Mouse (Mus musculus) inflammation-experienced regulatory T-cells (primary cell): ENCODE results near the gene Inpp5k. TPM values are rescaled to one million over a fixed set of nuclear protein-coding genes. Genes with fewer than 3 reads are reported as not detected.

ENCODE experiments used
- polyA plus RNA-seq, 2 experiments: library from polyadenylated mRNA; unstranded; fragments of 100-300 nt; shearing (Covaris generic); gene quantifications; one replicate each; pipeline ENCODE4 v1.2.1; 2017

Inpp5k gene
- polyA plus RNA-seq: 100 to 1,000 TPM; 117 to 127 TPM

GRCm38 (mm10) chr11:75630645-75631229 is at the start of gene Inpp5k:
Gene Inpp5k (plus strand): TSS chr11:75630988.

DNA sequence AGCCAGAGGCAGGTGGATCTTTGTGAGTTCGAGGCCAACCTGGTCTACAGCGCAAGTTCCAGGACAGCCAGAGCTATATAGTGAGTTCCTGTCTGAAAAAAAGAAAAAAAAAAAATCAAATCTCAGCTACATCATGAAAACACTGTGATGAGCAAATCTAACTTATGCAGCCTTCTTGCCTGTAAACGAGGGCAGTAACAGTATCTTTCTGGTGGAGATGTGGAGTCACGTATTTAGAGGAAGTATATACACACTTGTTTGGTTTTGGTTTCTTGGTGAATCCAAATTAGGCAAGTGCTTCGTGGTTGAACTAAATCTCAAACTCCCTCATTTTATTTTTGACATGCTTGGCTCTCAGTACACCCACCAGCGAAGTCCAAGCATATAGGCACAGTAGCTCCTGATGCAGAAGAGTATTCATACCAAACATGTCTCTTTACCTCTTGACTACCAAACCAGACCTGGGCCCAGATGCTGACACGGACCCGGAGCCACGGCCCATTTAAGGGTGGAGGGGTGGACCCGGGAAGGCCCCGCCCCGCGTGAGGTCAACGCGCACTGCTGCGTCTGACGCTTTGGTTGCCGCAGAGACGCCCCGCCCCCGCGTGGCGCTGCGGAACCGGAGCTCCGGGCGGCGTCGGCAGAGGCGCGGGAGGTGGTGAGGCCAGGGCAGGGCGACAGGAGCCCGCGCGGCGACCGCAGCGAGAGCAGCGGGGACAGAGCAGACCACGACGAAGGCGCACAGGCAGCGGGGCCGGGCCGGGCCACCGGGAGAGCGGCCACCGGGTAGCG is 43.1 kb upstream of the Inpp5k start, which contains the start of gene Pitpna:
TSS of gene Pitpna (plus strand) at position 605 of the 792 bp plus-strand sequence.

DNA sequence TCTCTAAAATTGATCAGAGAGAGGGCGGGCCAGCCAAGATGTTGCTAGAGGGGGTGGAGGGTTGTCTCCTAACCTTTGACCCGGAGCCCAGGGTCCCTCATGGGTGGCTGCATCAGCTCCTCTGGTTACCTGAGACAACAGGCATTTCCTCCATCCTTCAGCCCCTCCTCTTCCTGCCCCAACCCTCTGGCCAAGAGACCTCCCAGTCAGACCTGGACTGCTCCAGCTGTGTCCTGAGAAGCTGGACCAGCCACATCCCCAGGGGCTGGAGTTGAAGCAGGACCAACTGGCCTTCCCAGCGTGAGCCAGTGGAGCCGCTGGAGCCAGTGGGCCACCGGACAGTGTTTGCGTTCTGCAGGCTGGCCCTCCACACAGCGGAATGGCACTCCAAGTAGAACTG is 19.5 kb downstream of the Inpp5k start, which contains the start of gene Myo1c:
TSS of gene Myo1c (plus strand) at position 194 of the 400 bp plus-strand sequence.

GRCm38 (mm10) chr11:75678747-75679438 is 48.1 kb downstream of the Inpp5k start, which contains the start of gene Crk:
Gene Crk (plus strand): TSS chr11:75679259.

Other genes starting within 250 kb of the Inpp5k start
- gene Serpinf1, start 208.3 kb upstream of the Inpp5k start, polyA plus RNA-seq: 1 to 10 TPM; 3.9 to 5.6 TPM
- under 1 TPM in 1 of 2 experiments, not detected in 1; 0.17 TPM for gene Serpinf2, start 191.4 kb upstream of the Inpp5k start, polyA plus RNA-seq
- 10 to 100 TPM; 13.6 to 14.9 TPM for gene Wdr81, start 176.3 kb upstream of the Inpp5k start, polyA plus RNA-seq
- gene Tlcd2, start 169.3 kb upstream of the Inpp5k start, polyA plus RNA-seq: 10 to 100 TPM in 1 of 2 experiments, 1 to 10 TPM in 1; 4.4 to 11.1 TPM
- gene Prpf8, start 144.2 kb upstream of the Inpp5k start, polyA plus RNA-seq: 10 to 100 TPM; 50.5 to 54.7 TPM
- under 1 TPM; 0.24 to 0.40 TPM for gene Rilp, start 120.9 kb upstream of the Inpp5k start, polyA plus RNA-seq
- 1 to 10 TPM; 1.2 to 5.0 TPM for gene Scarf1, start 117.4 kb upstream of the Inpp5k start, polyA plus RNA-seq
- gene Slc43a2, start 99.3 kb upstream of the Inpp5k start, polyA plus RNA-seq: 10 to 100 TPM; 34.3 to 47.3 TPM
- gene Pitpna, start 42.9 kb upstream of the Inpp5k start, polyA plus RNA-seq: 100 to 1,000 TPM; 318 to 366 TPM
- 10 to 100 TPM; 40.1 to 45.4 TPM for gene Myo1c, start 19.5 kb downstream of the Inpp5k start, polyA plus RNA-seq
- gene Crk, start 48.3 kb downstream of the Inpp5k start, polyA plus RNA-seq: 10 to 100 TPM; 47.7 to 62.6 TPM
- 100 to 1,000 TPM; 191 to 194 TPM for gene Ywhae, start 101.9 kb downstream of the Inpp5k start, polyA plus RNA-seq
- gene Doc2b, start 165.1 kb downstream of the Inpp5k start, polyA plus RNA-seq: under 1 TPM; 0.04 to 0.09 TPM